Mouse (Mus musculus): Measurements from ENCODE around the gene Ckap4. TPM values are rescaled to one million over a fixed set of nuclear protein-coding genes. Genes with fewer than 3 reads are reported as not detected.

Gene Ckap4
- total RNA-seq, 2 experiments from 2014 or later = 32.3 to 34.6 TPM

Other genes starting within 250 kb of the Ckap4 start
- 10 to 100 TPM; 56.0 to 66.2 TPM for gene Nuak1, start 93.5 kb downstream of the Ckap4 start, total RNA-seq (2021)
- gene Tcp11l2, start 42.6 kb upstream of the Ckap4 start, total RNA-seq (2021) = 10 to 100 TPM; 20.5 to 24.0 TPM
- gene Polr3b, start 88.2 kb upstream of the Ckap4 start, total RNA-seq (2021) = 10 to 100 TPM; 15.0 to 15.8 TPM
- 1 to 10 TPM; 9.1 to 10.0 TPM for gene Rfx4, start 222.0 kb upstream of the Ckap4 start, total RNA-seq (2021)